Mouse (Mus musculus): ENCODE measurements around the gene Hoxd13. TPM values are rescaled to one million over a fixed set of nuclear protein-coding genes. Genes with fewer than 3 reads are reported as not detected.
A peak's percentile ranks its signal among the peaks of the same experiment; 100 is the strongest.

The Hoxd13 gene
- polyA plus RNA-seq, 1 experiment from 2014 or later: not detected

DNA sequence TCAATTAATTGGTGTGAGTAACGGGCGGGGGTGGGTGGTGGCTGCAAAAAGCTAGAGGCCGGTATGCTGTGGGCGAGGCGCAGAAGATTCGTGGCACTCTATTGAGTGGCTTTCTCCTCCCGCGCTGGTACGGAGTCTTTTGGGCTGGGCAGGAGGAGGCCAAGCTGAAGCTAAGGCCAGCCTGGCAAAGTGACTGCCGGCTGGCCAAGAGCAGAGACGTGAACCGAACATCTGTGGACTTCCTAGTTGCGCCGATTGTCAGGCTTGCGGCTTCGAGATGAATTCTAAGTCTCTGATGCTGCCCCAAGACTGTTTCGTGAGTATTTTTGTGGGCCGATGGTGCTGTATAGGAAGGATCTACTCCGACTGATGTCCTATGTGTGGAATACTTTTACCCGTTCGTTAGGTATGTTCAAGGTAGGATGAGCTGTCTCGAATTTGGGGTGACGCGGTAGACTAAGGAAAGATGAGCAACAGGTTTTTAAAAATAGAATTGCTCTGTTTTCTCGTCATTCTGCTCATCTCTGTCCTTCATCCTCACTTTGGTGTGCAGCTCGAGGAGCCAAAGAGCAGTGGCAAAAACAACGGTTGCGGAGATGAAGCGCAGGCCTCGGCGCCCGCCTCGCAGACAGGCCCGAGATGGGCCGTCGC, 794 bp upstream of the Hoxd13 start:
- Histone ChIP-seq H3K36me3 (no peaks in the 10 kb centered on the region), H3K4me3 (peak overlapping the region; percentile 55), H3K27me3 (replicated peaks) (peaks cover 99% of the 10 kb centered on the region), H3K9ac (no peak overlapping the region), H3K4me2 (peak overlapping the region; percentile 76), H3K9me3 (no peaks in the 10 kb centered on the region), H3K27ac (replicated peaks) (no peak overlapping the region), H3K4me1 (peaks cover 12% of the 10 kb centered on the region)
- WGBS: 3% methylated on average over 36 of the region's 36 CpGs
- no peak for ATAC-seq (ENCODE audit: extremely low read depth, insufficient number of reproducible peaks, low FRiP score, low TSS enrichment)

DNA sequence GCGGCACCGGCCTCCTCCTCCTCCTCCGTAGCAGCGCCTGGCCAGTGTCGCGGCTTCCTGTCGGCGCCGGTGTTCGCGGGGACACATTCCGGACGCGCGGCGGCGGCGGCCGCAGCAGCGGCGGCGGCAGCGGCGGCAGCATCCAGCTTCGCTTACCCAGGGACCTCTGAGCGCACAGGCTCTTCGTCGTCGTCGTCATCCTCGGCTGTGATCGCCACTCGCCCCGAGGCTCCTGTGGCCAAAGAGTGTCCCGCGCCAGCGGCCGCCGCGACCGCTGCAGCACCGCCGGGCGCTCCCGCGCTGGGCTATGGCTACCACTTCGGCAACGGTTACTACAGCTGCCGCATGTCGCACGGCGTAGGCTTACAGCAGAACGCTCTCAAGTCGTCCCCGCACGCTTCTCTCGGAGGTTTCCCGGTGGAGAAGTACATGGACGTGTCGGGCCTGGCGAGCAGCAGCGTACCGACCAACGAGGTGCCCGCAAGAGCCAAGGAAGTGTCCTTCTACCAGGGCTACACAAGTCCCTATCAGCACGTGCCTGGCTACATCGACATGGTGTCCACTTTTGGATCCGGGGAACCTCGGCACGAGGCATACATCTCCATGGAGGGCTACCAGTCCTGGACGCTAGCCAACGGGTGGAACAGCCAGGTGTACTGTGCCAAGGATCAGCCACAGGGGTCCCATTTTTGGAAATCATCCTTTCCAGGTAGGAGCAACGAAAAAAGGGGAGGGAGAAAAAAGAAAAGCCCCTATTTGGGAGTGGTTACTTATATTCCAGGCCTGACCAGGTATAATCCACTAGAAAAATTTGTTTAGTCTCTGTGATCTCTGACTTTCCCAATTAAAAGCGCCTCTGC, 490 bp downstream of the Hoxd13 start:
- Histone ChIP-seq H3K4me2 (peak overlapping the region; percentile 76), H3K36me3 (no peaks in the 10 kb centered on the region), H3K4me1 (peaks cover 17% of the 10 kb centered on the region), H3K9ac (peak overlapping the region; percentile 52; the same call in 1 of the 2 replicates), H3K27ac (replicated peaks) (no peak overlapping the region), H3K9me3 (no peaks in the 10 kb centered on the region), H3K27me3 (replicated peaks) (peaks cover 99% of the 10 kb centered on the region), H3K4me3 (peak overlapping the region; percentile 55)
- WGBS: under 1% methylated on average over 70 of the region's 74 CpGs
- ATAC-seq (ENCODE audit: extremely low read depth, insufficient number of reproducible peaks, low FRiP score, low TSS enrichment): no peak; the same call in 1 of the 2 replicates

DNA sequence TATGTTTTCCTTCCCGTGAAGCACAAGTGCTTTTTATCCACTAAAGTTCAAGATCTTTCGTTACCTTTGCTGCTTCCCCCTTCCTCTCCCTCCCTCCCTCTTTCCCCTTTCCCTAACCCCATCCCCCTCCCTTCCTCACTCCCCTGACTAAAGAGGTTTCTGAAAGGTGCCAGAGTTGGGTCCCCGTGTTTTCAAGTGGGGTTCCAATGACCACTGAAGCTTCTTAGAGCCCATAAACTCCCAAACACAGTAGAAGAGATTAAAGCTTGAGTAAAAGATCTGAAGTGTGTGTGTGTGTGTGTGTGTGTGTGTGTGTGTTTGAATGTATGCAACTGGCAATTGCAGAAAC, 1.1 kb downstream of the Hoxd13 start:
- Histone ChIP-seq H3K9ac (no peak overlapping the region), H3K4me3 (no peak overlapping the region), H3K4me2 (no peak overlapping the region), H3K9me3 (no peaks in the 10 kb centered on the region), H3K27ac (replicated peaks) (no peak overlapping the region), H3K36me3 (no peaks in the 10 kb centered on the region), H3K27me3 (replicated peaks) (peaks cover 99% of the 10 kb centered on the region), H3K4me1 (peaks cover 17% of the 10 kb centered on the region)
- WGBS: 0% methylated on average over 3 of the region's 3 CpGs
- ATAC-seq (ENCODE audit: extremely low read depth, insufficient number of reproducible peaks, low FRiP score, low TSS enrichment): no peak

DNA sequence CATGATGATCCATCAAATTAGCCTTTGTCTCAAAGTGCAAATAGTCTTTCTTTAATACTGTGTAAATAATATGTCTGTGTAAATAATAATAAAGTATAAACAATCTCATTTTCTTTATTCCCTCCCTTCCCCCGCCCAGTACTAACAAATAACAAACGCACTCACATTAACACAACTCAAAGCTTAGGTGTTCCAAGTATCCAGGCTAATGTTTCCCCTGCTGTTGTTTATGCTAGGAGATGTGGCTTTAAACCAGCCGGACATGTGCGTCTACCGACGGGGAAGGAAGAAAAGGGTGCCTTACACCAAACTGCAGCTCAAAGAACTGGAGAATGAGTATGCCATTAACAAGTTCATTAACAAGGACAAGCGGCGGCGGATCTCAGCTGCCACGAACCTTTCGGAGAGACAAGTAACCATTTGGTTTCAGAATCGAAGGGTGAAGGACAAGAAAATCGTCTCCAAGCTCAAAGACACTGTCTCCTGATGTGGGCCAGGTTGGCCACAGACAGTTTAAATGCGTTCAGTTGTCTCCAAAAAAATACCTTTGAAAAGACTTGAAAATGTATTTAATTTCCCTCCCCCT, 1.6 kb downstream of the Hoxd13 start:
- no peak for ATAC-seq (ENCODE audit: extremely low read depth, insufficient number of reproducible peaks, low FRiP score, low TSS enrichment)
- WGBS: 2% methylated on average over 14 of the region's 14 CpGs

DNA sequence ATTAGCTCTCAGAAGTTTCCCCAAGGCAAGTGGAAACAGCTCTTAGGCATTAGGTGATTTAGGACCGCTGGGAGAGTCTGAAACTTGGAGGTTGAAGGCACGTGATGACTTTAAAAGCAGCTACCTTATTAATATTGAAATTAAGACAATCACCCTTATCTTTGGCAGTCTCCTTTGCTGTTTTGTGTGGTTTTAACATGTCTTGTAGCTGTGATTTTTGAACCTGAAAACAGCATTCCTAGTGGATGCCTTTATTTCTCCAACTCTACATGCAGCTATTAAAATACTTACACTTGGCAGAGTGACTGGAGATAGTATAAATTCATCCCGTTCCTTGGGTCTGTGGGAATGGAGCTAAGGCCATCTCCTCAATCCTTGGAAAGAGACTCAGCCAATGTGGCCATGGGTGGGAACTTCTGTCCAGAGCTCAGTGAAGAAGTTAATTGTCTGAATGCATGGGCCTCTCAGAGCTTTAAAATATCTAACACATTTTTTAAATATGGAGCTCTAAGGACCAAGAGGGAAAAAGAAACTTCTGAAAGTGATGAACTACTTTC, 2.6 kb downstream of the Hoxd13 start:
- Histone ChIP-seq H3K27ac (replicated peaks) (no peak overlapping the region), H3K4me1 (peaks cover 17% of the 10 kb centered on the region), H3K9ac (no peak overlapping the region), H3K27me3 (replicated peaks) (peaks cover 99% of the 10 kb centered on the region), H3K4me2 (no peak overlapping the region), H3K9me3 (no peaks in the 10 kb centered on the region), H3K36me3 (no peaks in the 10 kb centered on the region), H3K4me3 (no peak overlapping the region)
- ATAC-seq (ENCODE audit: extremely low read depth, insufficient number of reproducible peaks, low FRiP score, low TSS enrichment): no peak
- WGBS: 2% methylated on average over 3 of the region's 3 CpGs

More for the DNA sequence above, 1.6 kb downstream of the Hoxd13 start:
- no peak overlapping the region for H3K27ac ChIP-seq (replicated peaks)
- H3K9ac ChIP-seq: no peak overlapping the region
- no peak overlapping the region for H3K4me3 ChIP-seq
- H3K36me3 ChIP-seq: no peaks in the 10 kb centered on the region
- peaks cover 99% of the 10 kb centered on the region for H3K27me3 ChIP-seq (replicated peaks)
- H3K4me2 ChIP-seq: no peak overlapping the region
- H3K9me3 ChIP-seq: no peaks in the 10 kb centered on the region
- H3K4me1 ChIP-seq: peaks cover 17% of the 10 kb centered on the region

DNA sequence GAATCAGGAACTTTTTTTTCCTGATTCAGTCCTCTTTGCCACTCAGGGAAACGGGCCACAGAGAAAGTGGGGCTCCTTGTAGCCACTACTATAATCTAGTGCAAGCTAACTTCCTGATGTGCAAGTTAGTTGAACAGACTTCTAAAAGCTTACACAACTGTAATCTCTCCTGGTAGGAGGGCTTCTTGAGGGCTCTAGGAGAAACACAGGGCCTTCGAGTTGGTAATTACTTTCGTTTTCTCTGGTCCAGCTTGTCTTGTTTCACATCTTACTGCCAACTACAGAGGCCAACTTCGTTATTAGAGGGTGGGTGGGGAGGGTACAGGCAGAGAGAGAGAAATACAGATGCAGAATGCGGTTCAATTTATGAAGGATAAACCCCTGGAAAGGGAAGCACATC, 3.7 kb downstream of the Hoxd13 start:
- Histone ChIP-seq H3K36me3 (no peaks in the 10 kb centered on the region), H3K4me2 (peak overlapping the region; percentile 74; the same call in 1 of the 2 replicates), H3K4me3 (no peak overlapping the region), H3K9ac (no peak overlapping the region), H3K27ac (replicated peaks) (no peak overlapping the region), H3K4me1 (peaks cover 17% of the 10 kb centered on the region), H3K9me3 (no peaks in the 10 kb centered on the region), H3K27me3 (replicated peaks) (peaks cover 99% of the 10 kb centered on the region)
- no peak for ATAC-seq (ENCODE audit: extremely low read depth, insufficient number of reproducible peaks, low FRiP score, low TSS enrichment)
- WGBS: 10% methylated on average over 5 of the region's 5 CpGs

DNA sequence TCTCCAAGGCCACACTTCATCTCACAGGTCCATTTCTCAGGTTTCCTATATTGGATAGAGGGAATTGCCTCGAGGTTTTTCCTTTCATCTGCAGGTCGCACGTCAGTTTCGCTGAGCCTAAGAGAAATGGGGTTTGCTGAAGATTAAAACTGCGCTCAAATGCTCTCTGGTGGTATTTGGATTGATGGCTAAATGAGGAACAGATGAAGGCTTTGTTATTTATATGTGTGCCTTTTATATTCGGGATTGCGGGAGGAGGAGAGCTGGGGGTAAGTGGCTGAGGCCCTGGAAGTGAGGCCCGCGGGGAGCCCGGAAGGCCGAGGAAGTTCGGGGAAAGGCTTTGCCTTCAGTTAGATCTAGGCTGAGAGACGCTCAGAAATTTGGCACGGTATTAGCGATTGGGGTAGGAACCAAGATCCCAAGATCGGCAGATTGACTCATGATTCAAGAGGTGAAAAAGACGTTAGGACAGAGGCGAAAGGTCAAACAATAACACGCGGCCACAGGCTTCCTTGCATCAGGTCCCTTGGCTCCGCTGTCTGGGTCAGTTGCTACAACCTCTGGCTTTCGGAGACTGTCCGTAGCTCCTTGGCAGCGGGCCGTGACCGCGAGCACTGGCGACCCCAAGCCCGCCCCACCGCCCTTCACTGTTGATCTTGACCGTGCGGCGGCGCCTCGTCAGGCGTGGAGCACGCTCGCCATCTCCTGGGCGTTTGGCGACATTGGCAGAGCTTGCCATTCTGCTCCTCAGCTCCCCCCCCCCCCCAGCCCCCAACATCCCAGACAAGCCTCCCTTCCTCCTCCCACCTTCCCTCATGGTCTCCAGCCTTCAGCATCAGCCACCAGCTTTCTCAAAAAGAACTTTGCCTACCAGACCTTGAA, 4.6 kb downstream of the Hoxd13 start:
- 2% methylated on average over 40 of the region's 40 CpGs for WGBS
- no peaks in the 10 kb centered on the region for H3K9me3 ChIP-seq
- H3K4me1 ChIP-seq: peaks cover 15% of the 10 kb centered on the region
- H3K36me3 ChIP-seq: no peaks in the 10 kb centered on the region
- no peak overlapping the region for H3K27ac ChIP-seq (replicated peaks)
- ATAC-seq (ENCODE audit: extremely low read depth, insufficient number of reproducible peaks, low FRiP score, low TSS enrichment): no peak
- H3K4me3 ChIP-seq: peak overlapping the region; percentile 49
- peak overlapping the region; percentile 74 for H3K4me2 ChIP-seq
- peak overlapping the region; percentile 47; the same call in 1 of the 2 replicates for H3K9ac ChIP-seq
- H3K27me3 ChIP-seq (replicated peaks): peaks cover 99% of the 10 kb centered on the region

DNA sequence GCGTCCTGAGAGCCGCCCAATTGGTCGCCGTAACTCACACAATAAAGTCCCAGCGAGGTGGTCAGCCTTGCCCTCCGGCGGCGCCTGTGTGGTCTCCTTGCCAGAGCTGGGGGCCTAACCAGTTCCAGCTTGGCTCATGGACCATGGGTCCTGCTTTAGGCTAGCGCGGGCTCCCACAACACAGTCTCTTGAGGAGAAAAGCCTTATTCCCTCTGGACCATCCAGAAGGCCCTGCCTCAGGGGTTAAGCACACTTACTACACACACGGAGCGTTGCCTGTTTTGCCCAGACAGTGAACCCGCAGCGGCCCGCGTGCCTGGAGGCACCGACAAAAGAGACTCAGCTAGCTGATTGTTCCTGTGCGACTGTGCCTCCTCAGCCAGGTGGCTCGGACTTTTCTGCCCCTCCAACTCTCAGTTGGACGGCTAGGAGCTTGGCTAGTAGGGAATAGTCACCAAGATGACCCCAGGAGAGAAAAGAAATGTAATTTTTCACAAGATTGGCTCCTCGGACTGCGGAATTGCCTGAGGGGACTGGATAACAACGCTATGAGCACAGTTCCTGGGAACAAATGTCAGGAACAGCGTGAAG, 5.8 kb downstream of the Hoxd13 start:
- Histone ChIP-seq H3K4me2 (no peak overlapping the region), H3K9ac (no peak overlapping the region), H3K27me3 (replicated peaks) (peaks cover 99% of the 10 kb centered on the region), H3K36me3 (no peaks in the 10 kb centered on the region), H3K9me3 (no peaks in the 10 kb centered on the region), H3K27ac (replicated peaks) (no peak overlapping the region), H3K4me3 (no peak overlapping the region), H3K4me1 (peaks cover 5% of the 10 kb centered on the region; the same call in 1 of the 2 replicates)
- ATAC-seq (ENCODE audit: extremely low read depth, insufficient number of reproducible peaks, low FRiP score, low TSS enrichment): no peak
- WGBS: 2% methylated on average over 24 of the region's 24 CpGs

DNA sequence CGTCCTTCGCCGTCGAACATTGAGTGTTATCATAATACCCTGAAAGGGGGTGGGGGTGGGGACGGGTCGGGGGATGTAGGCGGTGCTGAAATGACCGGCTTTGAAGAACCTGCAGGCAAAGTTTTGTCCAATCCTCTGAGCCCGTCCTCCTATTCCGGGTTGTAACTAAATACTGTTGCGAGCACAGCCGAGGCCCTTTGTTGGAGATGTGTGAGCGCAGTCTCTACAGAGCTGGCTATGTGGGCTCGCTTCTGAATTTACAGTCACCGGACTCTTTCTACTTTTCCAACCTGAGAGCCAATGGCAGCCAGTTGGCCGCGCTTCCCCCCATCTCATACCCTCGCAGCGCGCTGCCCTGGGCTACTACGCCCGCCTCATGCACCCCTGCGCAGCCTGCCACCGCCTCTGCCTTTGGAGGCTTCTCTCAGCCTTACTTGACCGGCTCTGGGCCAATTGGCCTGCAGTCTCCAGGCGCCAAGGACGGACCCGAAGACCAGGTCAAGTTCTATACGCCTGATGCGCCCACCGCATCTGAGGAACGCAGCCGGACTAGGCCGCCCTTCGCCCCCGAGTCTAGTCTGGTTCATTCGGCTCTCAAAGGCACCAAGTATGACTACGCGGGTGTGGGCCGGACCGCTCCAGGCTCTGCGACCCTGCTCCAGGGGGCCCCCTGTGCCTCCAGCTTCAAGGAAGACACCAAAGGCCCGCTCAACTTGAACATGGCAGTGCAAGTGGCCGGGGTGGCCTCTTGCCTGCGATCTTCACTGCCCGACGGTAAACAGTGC, 7.0 kb downstream of the Hoxd13 start, which contains the start of gene Hoxd12:
Gene Hoxd12 (plus strand): TSS at position 133 of the 785 bp plus-strand sequence.
- no peak within 1 kb of the TSS for H3K27ac ChIP-seq (replicated peaks)
- H3K9ac ChIP-seq: no peak within 1 kb of the TSS
- peaks cover 13% of the 10 kb centered on the region for H3K4me1 ChIP-seq
- H3K36me3 ChIP-seq: no peaks in the 10 kb centered on the region
- WGBS: 2% methylated on average over 47 of the region's 47 CpGs
- ATAC-seq (ENCODE audit: extremely low read depth, insufficient number of reproducible peaks, low FRiP score, low TSS enrichment): no peak
- no peak within 1 kb of the TSS for H3K4me3 ChIP-seq
- H3K9me3 ChIP-seq: no peaks in the 10 kb centered on the region
- H3K4me2 ChIP-seq: no peak within 1 kb of the TSS
- peaks cover 99% of the 10 kb centered on the region for H3K27me3 ChIP-seq (replicated peaks)

Data from heart, embryonic 13.5 days (tissue).